Mouse (Mus musculus) heart, postnatal 0 days (tissue): ENCODE results near the gene Ier5. TPM values are rescaled to one million over a fixed set of nuclear protein-coding genes. Genes with fewer than 3 reads are reported as not detected.

Experiments
- ATAC-seq: fragments of 200-750 bp; cut with Nextera tagmentation; 2 replicates; pipeline ENCODE4 v1.8.0; 2017; ENCODE audit warnings: low read depth, moderate number of reproducible peaks, moderate library complexity; ENCODE audit not compliant: insufficient read depth
- DNase-seq: peaks from one replicate; pipeline ENCODE4 v3.0.0-alpha.2; 2016; ENCODE audit warnings: low spot score
- H3K27ac ChIP-seq: fragments of 300-500 bp; sonication (generic); 2 replicates; pipeline ENCODE4 v1.5.1; 2014; ENCODE audit warnings: low read depth, mild to moderate bottlenecking
- H3K27me3 ChIP-seq: fragments of 300-500 bp; sonication (generic); 2 replicates; pipeline ENCODE4 v1.6.1; 2014; ENCODE audit warnings: low read length, mixed read lengths; ENCODE audit not compliant: control insufficient read depth, insufficient read depth
- H3K36me3 ChIP-seq: fragments of 300-500 bp; sonication (generic); replicated peaks from 2 replicates; pipeline ENCODE4 v1.6.1; 2014; ENCODE audit warnings: low read length, mixed read lengths; ENCODE audit not compliant: control insufficient read depth, insufficient read depth
- H3K4me1 ChIP-seq: fragments of 300-500 bp; sonication (generic); 2 replicates; pipeline ENCODE4 v1.6.1; 2014; ENCODE audit warnings: antibody characterized with exemption; ENCODE audit not compliant: control insufficient read depth, insufficient read depth
- H3K4me2 ChIP-seq: fragments of 300-500 bp; sonication (generic); 2 replicates; pipeline ENCODE4 v1.6.1; 2014; ENCODE audit warnings: low read depth, mild to moderate bottlenecking, low read length, moderate library complexity
- H3K4me3 ChIP-seq: fragments of 300-500 bp; sonication (generic); 2 replicates; pipeline ENCODE4 v1.5.1; 2014; ENCODE audit warnings: low read depth, low read length
- H3K9ac ChIP-seq: fragments of 300-500 bp; sonication (generic); replicated peaks from 2 replicates; pipeline ENCODE4 v1.6.1; 2014; ENCODE audit warnings: low read depth, low read length, mixed read lengths
- H3K9me3 ChIP-seq: fragments of 300-500 bp; sonication (generic); replicated peaks from 2 replicates; pipeline ENCODE4 v1.6.1; 2016; ENCODE audit warnings: low read length; ENCODE audit not compliant: control insufficient read depth
- CTCF ChIP-seq: IDR thresholded peaks from 2 replicates; pipeline ENCODE4 v1.5.1; 2016; ENCODE audit warnings: antibody characterized with exemption, control low read depth, low read depth
- EP300 ChIP-seq: IDR thresholded peaks from 2 replicates; pipeline ENCODE4 v1.6.1; 2016; ENCODE audit warnings: antibody characterized with exemption, low read depth
- WGBS: fragments of 180-500 bp; shearing (Covaris S2); extraction: QIAGEN DNeasy Blood & Tissue Kit; methylation state at CpG from one replicate; pipeline ENCODE4 v1.1.7; 2014; 5-methylcytosine and 5-hydroxymethylcytosine counted together
- polyA plus RNA-seq: library from polyadenylated mRNA; unstranded; fragments of >200 nt; fragmentation: Nextera tagmentation; extraction: Ambion mirVana; gene quantifications from 2 replicates; pipeline ENCODE4 v1.2.1, GENCODE M21; 2015
- total RNA-seq: library from RNA; depleted of rRNA; stranded (reverse); fragments of >200 nt; gene quantifications from 2 replicates; pipeline ENCODE4 v1.2.3, GENCODE M21; 2014; ENCODE audit warnings: low replicate concordance

Gene Ier5
- total and polyA plus RNA-seq, 2 experiments from 2014 or later, result 3.9 to 50.4 TPM

- no peak overlapping the region for H3K9ac ChIP-seq
- H3K36me3 ChIP-seq, result no peaks in the 10 kb centered on the region
- TF ChIP-seq CTCF, result no peak
- no peak for TF ChIP-seq EP300
- DNase-seq (no peak), ATAC-seq (no peak)
- WGBS, result 64% methylated on average over 7 of the region's 7 CpGs
- H3K27ac ChIP-seq, result no peak overlapping the region
- no peaks in the 10 kb centered on the region for H3K4me1 ChIP-seq
- H3K4me3 ChIP-seq, result no peak overlapping the region
- no peak overlapping the region for H3K4me2 ChIP-seq
- no peaks in the 10 kb centered on the region for H3K9me3 ChIP-seq
- no peaks in the 10 kb centered on the region for H3K27me3 ChIP-seq
Measured at GRCm38 (mm10) chr1:155074856-155075255, 24.6 kb downstream of the Ier5 start.

- Histone ChIP-seq H3K9ac (no peak overlapping the region), H3K36me3 (no peaks in the 10 kb centered on the region), H3K9me3 (no peaks in the 10 kb centered on the region), H3K27ac (no peak overlapping the region), H3K4me2 (no peak overlapping the region), H3K4me3 (no peak overlapping the region), H3K27me3 (no peaks in the 10 kb centered on the region), H3K4me1 (no peaks in the 10 kb centered on the region)
- WGBS, result 76% methylated on average over 6 of the region's 6 CpGs
- no peak for ATAC-seq
- no peak for DNase-seq
- no peak for TF ChIP-seq CTCF
- TF ChIP-seq EP300, result no peak
Measured at GRCm38 (mm10) chr1:155073905-155074304, 25.5 kb downstream of the Ier5 start.

- no peaks in the 10 kb centered on the region for H3K4me1 ChIP-seq
- H3K4me3 ChIP-seq, result no peak overlapping the region
- H3K9me3 ChIP-seq, result no peaks in the 10 kb centered on the region
- H3K27me3 ChIP-seq, result no peaks in the 10 kb centered on the region
- H3K36me3 ChIP-seq, result no peaks in the 10 kb centered on the region
- 42% methylated on average over 7 of the region's 7 CpGs for WGBS
- H3K4me2 ChIP-seq, result no peak overlapping the region
- no peak for TF ChIP-seq CTCF
- DNase-seq (no peak), ATAC-seq (no peak)
- no peak overlapping the region for H3K27ac ChIP-seq
- H3K9ac ChIP-seq, result no peak overlapping the region
Measured at GRCm38 (mm10) chr1:155073133-155073532, 26.3 kb downstream of the Ier5 start.

- Histone ChIP-seq H3K4me3 (no peak overlapping the region), H3K27me3 (no peaks in the 10 kb centered on the region), H3K27ac (peak overlapping the region; percentile 17; the same call in 1 of the 2 replicates), H3K36me3 (no peaks in the 10 kb centered on the region), H3K4me2 (no peak overlapping the region), H3K9me3 (no peaks in the 10 kb centered on the region), H3K9ac (no peak overlapping the region), H3K4me1 (no peaks in the 10 kb centered on the region)
- no peak for DNase-seq
- 57% methylated on average over 7 of the region's 7 CpGs for WGBS
- no peak for TF ChIP-seq CTCF
- TF ChIP-seq EP300, result no peak
- no peak; the same call in 1 of the 2 replicates for ATAC-seq
Measured at GRCm38 (mm10) chr1:155071287-155071876, 28.1 kb downstream of the Ier5 start.

GRCm38 (mm10) chr1:155070561-155071286 is 28.7 kb downstream of the Ier5 start:
- WGBS, result 70% methylated on average over 5 of the region's 5 CpGs
- no peak overlapping the region for H3K4me2 ChIP-seq
- no peaks in the 10 kb centered on the region for H3K9me3 ChIP-seq
- TF ChIP-seq EP300, result no peak
- no peak for TF ChIP-seq CTCF
- no peak overlapping the region for H3K9ac ChIP-seq
- no peak overlapping the region for H3K27ac ChIP-seq
- no peak for ATAC-seq
- H3K4me3 ChIP-seq, result no peak overlapping the region
- H3K36me3 ChIP-seq, result no peaks in the 10 kb centered on the region
- no peaks in the 10 kb centered on the region for H3K4me1 ChIP-seq
- no peaks in the 10 kb centered on the region for H3K27me3 ChIP-seq
- no peak for DNase-seq

- Histone ChIP-seq H3K4me3 (no peak overlapping the region), H3K4me1 (0 out of 2 replicates have a peak, but pooled peaks cover 2% of the 10 kb centered on the region), H3K9me3 (no peaks in the 10 kb centered on the region), H3K9ac (no peak overlapping the region), H3K27me3 (no peaks in the 10 kb centered on the region), H3K4me2 (no peak overlapping the region), H3K27ac (no peak overlapping the region), H3K36me3 (no peaks in the 10 kb centered on the region)
- TF ChIP-seq CTCF (no peak), EP300 (no peak)
- WGBS, result 44% methylated on average over 7 of the region's 7 CpGs
- ATAC-seq (no peak), DNase-seq (no peak)
Measured at GRCm38 (mm10) chr1:155069696-155070095, 29.7 kb downstream of the Ier5 start.
